In genomic region chr1:118457883-118458259, GRCm38 (mm10) we compare ENCODE assay signal across 8 mouse cellular contexts.
DNase-seq lines count a peak whose midpoint lies in the region; ATAC-seq and TF ChIP-seq lines count a peak whose summit lies in the region.

No protein-coding gene starts in this region.

- no peak overlapping the region for H3K4me3 ChIP-seq in kidney, embryonic 15.5 days (replicated peaks)
- 0 out of 2 replicates have a peak overlapping the region, but pooled peaks have one; percentile 8 for H3K4me3 ChIP-seq in forebrain, embryonic 12.5 days (replicated peaks)
- H3K4me3 ChIP-seq in limb, embryonic 14.5 days (replicated peaks; ENCODE audit: low read length): no peak overlapping the region
- H3K4me3 ChIP-seq in stomach, embryonic 15.5 days (replicated peaks): no peak overlapping the region

- H3K9ac ChIP-seq in kidney, embryonic 15.5 days: no peak overlapping the region
- no peak overlapping the region for H3K9ac ChIP-seq in forebrain, embryonic 12.5 days
- no peak overlapping the region for H3K9ac ChIP-seq in limb, embryonic 14.5 days (ENCODE audit: low read depth, low read length, severe bottlenecking)
- no peak overlapping the region for H3K9ac ChIP-seq in stomach, embryonic 15.5 days

- peaks cover 43% of the 10 kb centered on the region for H3K4me1 ChIP-seq in kidney, embryonic 15.5 days
- H3K4me1 ChIP-seq in forebrain, embryonic 12.5 days: peaks cover 43% of the 10 kb centered on the region
- H3K4me1 ChIP-seq in limb, embryonic 14.5 days (ENCODE audit: control insufficient read depth, insufficient read depth, low read length): peaks cover 22% of the 10 kb centered on the region
- 0 out of 2 replicates have a peak, but pooled peaks cover 5% of the 10 kb centered on the region for H3K4me1 ChIP-seq in stomach, embryonic 15.5 days

- peaks cover 25% of the 10 kb centered on the region for H3K36me3 ChIP-seq in kidney, embryonic 15.5 days
- peaks cover 18% of the 10 kb centered on the region for H3K36me3 ChIP-seq in forebrain, embryonic 12.5 days (replicated peaks)
- peaks cover 17% of the 10 kb centered on the region for H3K36me3 ChIP-seq in limb, embryonic 14.5 days (ENCODE audit: control insufficient read depth, insufficient read depth, low read length)
- peaks cover 20% of the 10 kb centered on the region; the same call in 1 of the 2 replicates for H3K36me3 ChIP-seq in stomach, embryonic 15.5 days

- H3K4me2 ChIP-seq in kidney, embryonic 15.5 days: peak overlapping the region; percentile 72; the same call in 1 of the 2 replicates
- H3K4me2 ChIP-seq in forebrain, embryonic 12.5 days: peak overlapping the region; percentile 31
- peak overlapping the region; percentile 21; the same call in 1 of the 2 replicates for H3K4me2 ChIP-seq in limb, embryonic 14.5 days (replicated peaks; ENCODE audit: low read depth, low read length, severe bottlenecking)
- H3K4me2 ChIP-seq in stomach, embryonic 15.5 days: peak overlapping the region; percentile 69; the same call in 1 of the 2 replicates

- DNase-seq in kidney, postnatal 10 days: no peak
- DNase-seq in limb, embryonic 14.5 days (ENCODE audit: low spot score): no peak
- no peak for DNase-seq in cerebellum, adult 11-12 months
- DNase-seq in ovary, postnatal 10 days (ENCODE audit: low spot score): no peak
- no peak for DNase-seq in kidney, postnatal 14 days

- TF ChIP-seq POLR2A in limb, embryonic 14.5 days (IDR thresholded peaks at IDR 0.05; ENCODE audit: borderline replicate concordance, extremely low read depth, insufficient read depth, insufficient read length): no peak

- no peaks in the 10 kb centered on the region for H3K27me3 ChIP-seq in kidney, embryonic 15.5 days
- H3K27me3 ChIP-seq in forebrain, embryonic 12.5 days: no peaks in the 10 kb centered on the region
- H3K27me3 ChIP-seq in limb, embryonic 14.5 days (ENCODE audit: control insufficient read depth, insufficient read depth, low read length): no peaks in the 10 kb centered on the region
- no peaks in the 10 kb centered on the region for H3K27me3 ChIP-seq in stomach, embryonic 15.5 days (replicated peaks)

- peak overlapping the region; percentile 100; the same call in 1 of the 2 replicates for H3K27ac ChIP-seq in kidney, embryonic 15.5 days
- peak overlapping the region; percentile 69 for H3K27ac ChIP-seq in forebrain, embryonic 12.5 days
- H3K27ac ChIP-seq in limb, embryonic 14.5 days (replicated peaks; ENCODE audit: low read depth, low read length): no peak overlapping the region
- H3K27ac ChIP-seq in stomach, embryonic 15.5 days: peak overlapping the region; percentile 41; the same call in 1 of the 2 replicates

- 50% methylated on average over 1 of the region's 1 CpGs for WGBS in kidney, embryonic 15.5 days
- WGBS in forebrain, embryonic 12.5 days: 29% methylated on average over 1 of the region's 1 CpGs
- WGBS in limb, embryonic 14.5 days: 48% methylated on average over 1 of the region's 1 CpGs
- WGBS in stomach, embryonic 15.5 days: 34% methylated on average over 1 of the region's 1 CpGs

- no peak for ATAC-seq in kidney, embryonic 15.5 days (replicated peaks; ENCODE audit: low FRiP score)
- ATAC-seq in forebrain, embryonic 12.5 days (ENCODE audit: low FRiP score): no peak
- no peak for ATAC-seq in limb, embryonic 14.5 days (ENCODE audit: low FRiP score, low read depth)
- no peak for ATAC-seq in stomach, embryonic 15.5 days (ENCODE audit: insufficient read depth, low FRiP score, low read depth)

- H3K9me3 ChIP-seq in kidney, embryonic 15.5 days (replicated peaks): no peaks in the 10 kb centered on the region
- H3K9me3 ChIP-seq in forebrain, embryonic 12.5 days: no peaks in the 10 kb centered on the region
- H3K9me3 ChIP-seq in limb, embryonic 14.5 days (ENCODE audit: control insufficient read depth, low read length): no peaks in the 10 kb centered on the region
- no peaks in the 10 kb centered on the region for H3K9me3 ChIP-seq in stomach, embryonic 15.5 days

Comparison
In these comparisons a context has a peak if more than half of its experiments do, and no peak if none do; other contexts are left out.
1. H3K4me2 ChIP-seq: peak in every context shown above with its lines; median percentile 72 in kidney, embryonic 15.5 days; 69 in stomach, embryonic 15.5 days; 31 in forebrain, embryonic 12.5 days; 21 in limb, embryonic 14.5 days.